35 mouse cellular contexts compared by ENCODE assay signal in the genomic region with DNA sequence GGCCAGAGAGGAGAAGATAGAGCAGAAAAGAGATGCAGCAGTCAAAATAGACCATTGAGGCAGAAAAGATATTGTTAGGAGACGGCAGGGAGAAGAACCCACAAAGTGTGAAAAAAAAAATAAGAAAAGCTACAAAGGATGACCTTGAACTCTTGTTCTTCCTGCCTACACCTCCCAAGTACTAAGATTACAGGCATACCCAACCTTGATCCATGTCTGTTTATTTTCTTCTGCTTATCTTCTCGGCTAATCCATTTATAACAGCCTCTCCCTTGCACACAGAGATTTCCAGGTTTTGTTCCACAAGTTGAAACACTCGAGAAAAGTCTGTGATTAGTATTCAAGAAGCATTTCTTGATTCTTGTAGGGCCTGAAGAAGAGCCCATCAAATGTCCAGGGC. TPM values are rescaled to one million over a fixed set of nuclear protein-coding genes. Genes with fewer than 3 reads are reported as not detected.
A peak's percentile ranks its signal among the peaks of the same experiment; 100 is the strongest.
DNase-seq lines count a peak whose midpoint lies in the region; ATAC-seq and TF ChIP-seq lines count a peak whose summit lies in the region.
"Had no signal": no experiment of that assay in that cellular context is flagged by ENCODE, and none has a peak within 500 bp of the region (broad histone marks: within the 10 kb centered on the region; RNA-seq: fewer than 3 reads in every experiment).

No protein-coding gene starts in this region.

- TF ChIP-seq CTCF in heart, postnatal 0 days (IDR thresholded peaks at IDR 0.05; ENCODE audit: low read depth), result no peak
- TF ChIP-seq CTCF in lung, embryonic 14.5 days (IDR thresholded peaks at IDR 0.05; ENCODE audit: low read depth), result no peak
- no peak for TF ChIP-seq CTCF in lung, postnatal 0 days (IDR thresholded peaks at IDR 0.05)
- no peak for TF ChIP-seq CTCF in cortical plate, adult 2 months (IDR thresholded peaks at IDR 0.05; ENCODE audit: extremely low read depth, insufficient read depth, low read length)
- TF ChIP-seq CTCF in small intestine, adult 2 months (IDR thresholded peaks at IDR 0.05; ENCODE audit: extremely low read depth, insufficient read length, insufficient replicate concordance, low read depth, low read length), result no peak

- intact Hi-C loops in heart, postnatal 14 days (cut with DNase I), result no loop called here

- WGBS in heart, postnatal 0 days, result 48% methylated on average over 3 of the region's 3 CpGs
- WGBS in lung, embryonic 14.5 days, result 19% methylated on average over 3 of the region's 3 CpGs
- WGBS in lung, postnatal 0 days, result 27% methylated on average over 3 of the region's 3 CpGs
- WGBS in small intestine, adult 2 months, result 10% methylated on average over 3 of the region's 3 CpGs

- no peak for TF ChIP-seq EP300 in heart, postnatal 0 days (IDR thresholded peaks at IDR 0.05; ENCODE audit: low read depth)
- no peak for TF ChIP-seq EP300 in lung, postnatal 0 days (IDR thresholded peaks at IDR 0.05)

- H3K4me3 ChIP-seq in heart, postnatal 0 days (ENCODE audit: low read depth, low read length), result no peak overlapping the region
- H3K4me3 ChIP-seq in lung, embryonic 14.5 days (ENCODE audit: low read depth, low read length), result no peak overlapping the region
- H3K4me3 ChIP-seq in lung, postnatal 0 days (ENCODE audit: low read depth, low read length), result no peak overlapping the region
- no peak overlapping the region for H3K4me3 ChIP-seq in cortical plate, adult 2 months (ENCODE audit: insufficient read depth, low read length)
- no peak overlapping the region for H3K4me3 ChIP-seq in small intestine, adult 2 months (ENCODE audit: low read depth, low read length)
- H3K4me3 ChIP-seq: embryonic facial prominence, embryonic 10.5 days; embryonic facial prominence, embryonic 15.5 days; forebrain, embryonic 12.5 days; heart, embryonic 12.5 days; limb, embryonic 13.5 days; liver, embryonic 13.5 days; midbrain, embryonic 12.5 days; neural tube, embryonic 13.5 days had no signal

- no peaks in the 10 kb centered on the region for H3K9me3 ChIP-seq in heart, postnatal 0 days (replicated peaks; ENCODE audit: control insufficient read depth, low read length)
- no peaks in the 10 kb centered on the region for H3K9me3 ChIP-seq in lung, embryonic 14.5 days (ENCODE audit: low read depth, low read length)
- H3K9me3 ChIP-seq in lung, postnatal 0 days (ENCODE audit: low read length), result no peaks in the 10 kb centered on the region
- H3K9me3 ChIP-seq: embryonic facial prominence, embryonic 10.5 days; embryonic facial prominence, embryonic 15.5 days; forebrain, embryonic 12.5 days; heart, embryonic 12.5 days; limb, embryonic 13.5 days; liver, embryonic 13.5 days; midbrain, embryonic 12.5 days; neural tube, embryonic 13.5 days had no signal

- H3K9ac ChIP-seq in heart, postnatal 0 days (replicated peaks; ENCODE audit: low read depth, low read length), result no peak overlapping the region
- H3K9ac ChIP-seq in lung, embryonic 14.5 days, result no peak overlapping the region
- H3K9ac ChIP-seq in lung, postnatal 0 days (replicated peaks; ENCODE audit: low read depth), result no peak overlapping the region
- H3K9ac ChIP-seq: embryonic facial prominence, embryonic 15.5 days; forebrain, embryonic 12.5 days; forebrain, postnatal 0 days; heart, embryonic 12.5 days; hindbrain, embryonic 14.5 days; limb, embryonic 13.5 days; liver, embryonic 13.5 days; midbrain, embryonic 12.5 days; neural tube, embryonic 13.5 days had no signal

- H3K4me1 ChIP-seq in heart, postnatal 0 days (ENCODE audit: control insufficient read depth, insufficient read depth), result 0 out of 2 replicates have a peak, but pooled peaks cover 17% of the 10 kb centered on the region
- no peaks in the 10 kb centered on the region for H3K4me1 ChIP-seq in lung, embryonic 14.5 days (ENCODE audit: insufficient read depth)
- no peaks in the 10 kb centered on the region for H3K4me1 ChIP-seq in lung, postnatal 0 days (ENCODE audit: insufficient read depth, low read depth, low read length)
- H3K4me1 ChIP-seq in cortical plate, adult 2 months (ENCODE audit: control insufficient read depth, insufficient read depth, low read length), result no peaks in the 10 kb centered on the region
- H3K4me1 ChIP-seq in small intestine, adult 2 months (ENCODE audit: control insufficient read depth, insufficient read depth, insufficient read length, low read length), result peaks cover 18% of the 10 kb centered on the region
- H3K4me1 ChIP-seq: embryonic facial prominence, embryonic 10.5 days; embryonic facial prominence, embryonic 15.5 days; forebrain, embryonic 12.5 days; limb, embryonic 13.5 days; liver, embryonic 13.5 days; midbrain, embryonic 12.5 days; neural tube, embryonic 13.5 days had no signal

- TF ChIP-seq POLR2A in cortical plate, adult 2 months (IDR thresholded peaks at IDR 0.05; ENCODE audit: extremely low read depth, insufficient read depth, low read length), result no peak
- no peak for TF ChIP-seq POLR2A in small intestine, adult 2 months (IDR thresholded peaks at IDR 0.05; ENCODE audit: low read depth, low read length)

- no peaks in the 10 kb centered on the region for H3K27me3 ChIP-seq in heart, postnatal 0 days (ENCODE audit: control insufficient read depth, insufficient read depth, low read length)
- no peaks in the 10 kb centered on the region for H3K27me3 ChIP-seq in lung, embryonic 14.5 days (ENCODE audit: insufficient read depth, low read length)
- no peaks in the 10 kb centered on the region for H3K27me3 ChIP-seq in lung, postnatal 0 days (replicated peaks; ENCODE audit: insufficient read depth, low read length)
- H3K27me3 ChIP-seq in small intestine, adult 2 months (ENCODE audit: control insufficient read depth, insufficient read depth, low read length), result no peaks in the 10 kb centered on the region
- H3K27me3 ChIP-seq: embryonic facial prominence, embryonic 15.5 days; forebrain, embryonic 12.5 days; heart, embryonic 12.5 days; limb, embryonic 13.5 days; midbrain, embryonic 12.5 days; neural tube, embryonic 13.5 days had no signal

- peak overlapping the region; percentile 84 for H3K27ac ChIP-seq in heart, postnatal 0 days (ENCODE audit: low read depth)
- peak overlapping the region; percentile 46; the same call in 1 of the 2 replicates for H3K27ac ChIP-seq in lung, embryonic 14.5 days (ENCODE audit: low read depth)
- no peak overlapping the region; the same call in 1 of the 2 replicates for H3K27ac ChIP-seq in lung, postnatal 0 days (ENCODE audit: low read length)
- peak overlapping the region; percentile 56; the same call in 1 of the 2 replicates for H3K27ac ChIP-seq in cortical plate, adult 2 months (ENCODE audit: insufficient read depth, low read length)
- peak overlapping the region; percentile 94 for H3K27ac ChIP-seq in small intestine, adult 2 months (ENCODE audit: insufficient read depth, low read depth, low read length)
- H3K27ac ChIP-seq: embryonic facial prominence, embryonic 10.5 days; embryonic facial prominence, embryonic 15.5 days; forebrain, embryonic 12.5 days; hindbrain, embryonic 14.5 days; limb, embryonic 13.5 days; liver, embryonic 13.5 days; midbrain, embryonic 12.5 days; neural tube, embryonic 13.5 days had no signal

- H3K4me2 ChIP-seq in heart, postnatal 0 days (ENCODE audit: low read depth, low read length), result no peak overlapping the region
- H3K4me2 ChIP-seq in lung, embryonic 14.5 days, result no peak overlapping the region
- no peak overlapping the region for H3K4me2 ChIP-seq in lung, postnatal 0 days (replicated peaks; ENCODE audit: low read depth, low read length)
- H3K4me2 ChIP-seq: embryonic facial prominence, embryonic 15.5 days; forebrain, embryonic 12.5 days; heart, embryonic 12.5 days; hindbrain, embryonic 14.5 days; limb, embryonic 13.5 days; liver, embryonic 13.5 days; midbrain, embryonic 12.5 days; neural tube, embryonic 13.5 days had no signal

- DNase-seq in heart, postnatal 0 days (ENCODE audit: low spot score), result no peak
- DNase-seq in heart, postnatal 14 days, result no peak
- DNase-seq in lung, embryonic 14.5 days, result no peak
- DNase-seq in lung, postnatal 0 days (ENCODE audit: low spot score), result no peak
- no peak for DNase-seq in thymus, postnatal 0 days (ENCODE audit: low spot score)
- DNase-seq: adrenal gland, postnatal 25 days; B cell, adult 2 months; cerebellum, adult 2 months; cerebellum, postnatal 14 days; forebrain, postnatal 0 days; gastrocnemius, postnatal 14 days; heart, adult 18-20 months; kidney, adult 9 months; kidney, postnatal 10 days; liver, embryonic 13.5 days; lung, adult 18-20 months; right cerebral cortex, postnatal 4 days; thymus, adult 2 months; thymus, postnatal 4 days had no signal

- ATAC-seq in heart, postnatal 0 days (ENCODE audit: insufficient read depth, low read depth), result no peak
- ATAC-seq in lung, embryonic 14.5 days (ENCODE audit: insufficient read depth), result no peak
- no peak for ATAC-seq in lung, postnatal 0 days
- ATAC-seq: forebrain, postnatal 0 days; inflammation-experienced regulatory T-cells, adult 6 months had no signal

- H3K36me3 ChIP-seq in heart, postnatal 0 days (replicated peaks; ENCODE audit: control insufficient read depth, insufficient read depth, low read length), result peaks cover 6% of the 10 kb centered on the region; the same call in 1 of the 2 replicates
- no peaks in the 10 kb centered on the region for H3K36me3 ChIP-seq in lung, embryonic 14.5 days (ENCODE audit: insufficient read depth)
- H3K36me3 ChIP-seq in lung, postnatal 0 days (ENCODE audit: insufficient read depth, low read length), result no peaks in the 10 kb centered on the region
- no peaks in the 10 kb centered on the region for H3K36me3 ChIP-seq in small intestine, adult 2 months (ENCODE audit: control insufficient read depth, insufficient read depth, low read length)
- H3K36me3 ChIP-seq: embryonic facial prominence, embryonic 10.5 days; embryonic facial prominence, embryonic 15.5 days; forebrain, embryonic 12.5 days; limb, embryonic 13.5 days; liver, embryonic 13.5 days; midbrain, embryonic 12.5 days; neural tube, embryonic 13.5 days had no signal

RNA-seq across cellular contexts. Expression of gene Mpz, which starts 19.4 kb away (rescaled TPM):
- 1.6 and 2.0 TPM in 2 replicates for total RNA-seq in heart, postnatal 0 days (2014; rRNA removed; ENCODE audit: low replicate concordance)
- polyA plus RNA-seq in heart, postnatal 0 days (2015; fragmentation: Nextera tagmentation; extraction: Ambion mirVana), result 0.05 and 0.49 TPM in 2 replicates
- 10 to 100 TPM in 1 of 2 experiments, not detected in 1; 18.9 TPM for total RNA-seq in heart, postnatal 14 days (2021)
- polyA plus RNA-seq in lung, embryonic 14.5 days (2014; fragmentation: Nextera tagmentation; extraction: Ambion mirVana), result 0.24 and 0.49 TPM in 2 replicates
- polyA plus RNA-seq in lung, postnatal 0 days (2015; fragmentation: Nextera tagmentation; extraction: Ambion mirVana), result 0.62 and 0.73 TPM in 2 replicates
- 0.13 and 0.19 TPM in 2 replicates for polyA plus RNA-seq in cortical plate, adult 2 months (2012; rRNA removed)
- polyA plus RNA-seq in small intestine, adult 2 months (2012; rRNA removed), result 0.28 and 0.66 TPM in 2 replicates
- 0.18 and 0.37 TPM in 2 replicates for polyA plus RNA-seq in thymus, postnatal 0 days (2015; fragmentation: Nextera tagmentation; extraction: Ambion mirVana)
- total RNA-seq: hematopoietic stem cell, adult 5-6 weeks; layer of hippocampus, postnatal 10 days; left cerebral cortex, postnatal 36 days; megakaryocyte, adult 5-6 weeks had no signal
- polyA plus RNA-seq: inflammation-experienced regulatory T-cells, adult 6 months; liver, embryonic 13.5 days had no signal

RNA-seq across cellular contexts. Expression of gene Sdhc, which starts 19.5 kb away (rescaled TPM):
- 875 and 891 TPM in 2 replicates for total RNA-seq in heart, postnatal 0 days (2014; rRNA removed; ENCODE audit: low replicate concordance)
- polyA plus RNA-seq in heart, postnatal 0 days (2015; fragmentation: Nextera tagmentation; extraction: Ambion mirVana), result 754 and 772 TPM in 2 replicates
- total RNA-seq in heart, postnatal 14 days (2021), result 1,000 to 10,000 TPM; 1,008 to 1,038 TPM
- 281 and 304 TPM in 2 replicates for polyA plus RNA-seq in lung, embryonic 14.5 days (2014; fragmentation: Nextera tagmentation; extraction: Ambion mirVana)
- 145 and 157 TPM in 2 replicates for polyA plus RNA-seq in lung, postnatal 0 days (2015; fragmentation: Nextera tagmentation; extraction: Ambion mirVana)
- polyA plus RNA-seq in cortical plate, adult 2 months (2012; rRNA removed), result 219 and 242 TPM in 2 replicates
- 120 and 226 TPM in 2 replicates for polyA plus RNA-seq in small intestine, adult 2 months (2012; rRNA removed)
- 158 and 201 TPM in 2 replicates for polyA plus RNA-seq in thymus, postnatal 0 days (2015; fragmentation: Nextera tagmentation; extraction: Ambion mirVana)

RNA-seq across cellular contexts. Expression of gene Pcp4l1, which starts 26.2 kb away (rescaled TPM):
- total RNA-seq in heart, postnatal 0 days (2014; rRNA removed; ENCODE audit: low replicate concordance), result 40.2 and 48.7 TPM in 2 replicates
- 161 and 164 TPM in 2 replicates for polyA plus RNA-seq in heart, postnatal 0 days (2015; fragmentation: Nextera tagmentation; extraction: Ambion mirVana)
- total RNA-seq in heart, postnatal 14 days (2021), result 100 to 1,000 TPM; 180 to 188 TPM
- polyA plus RNA-seq in lung, embryonic 14.5 days (2014; fragmentation: Nextera tagmentation; extraction: Ambion mirVana), result 5.7 and 6.0 TPM in 2 replicates
- polyA plus RNA-seq in lung, postnatal 0 days (2015; fragmentation: Nextera tagmentation; extraction: Ambion mirVana), result 3.3 and 4.4 TPM in 2 replicates
- polyA plus RNA-seq in cortical plate, adult 2 months (2012; rRNA removed), result 109 and 168 TPM in 2 replicates
- 10.9 and 13.9 TPM in 2 replicates for polyA plus RNA-seq in small intestine, adult 2 months (2012; rRNA removed)
- 2.3 and 2.7 TPM in 2 replicates for polyA plus RNA-seq in thymus, postnatal 0 days (2015; fragmentation: Nextera tagmentation; extraction: Ambion mirVana)
- polyA plus RNA-seq: inflammation-experienced regulatory T-cells, adult 6 months had no signal

RNA-seq across cellular contexts. Expression of gene Nr1i3, which starts 43.9 kb away (rescaled TPM):
- not detected in 2 replicates for total RNA-seq in heart, postnatal 0 days (2014; rRNA removed; ENCODE audit: low replicate concordance)
- 0.27 and 0.30 TPM in 2 replicates for polyA plus RNA-seq in heart, postnatal 0 days (2015; fragmentation: Nextera tagmentation; extraction: Ambion mirVana)
- total RNA-seq in heart, postnatal 14 days (2021), result under 1 TPM in 1 of 2 experiments, not detected in 1; 0.14 TPM
- polyA plus RNA-seq in lung, embryonic 14.5 days (2014; fragmentation: Nextera tagmentation; extraction: Ambion mirVana), result 0.13 and 0.23 TPM in 2 replicates
- polyA plus RNA-seq in lung, postnatal 0 days (2015; fragmentation: Nextera tagmentation; extraction: Ambion mirVana), result 0.07 and 0.08 TPM in 2 replicates
- polyA plus RNA-seq in cortical plate, adult 2 months (2012; rRNA removed), result 0.11 and 0.15 TPM in 2 replicates
- 18.5 and 28.9 TPM in 2 replicates for polyA plus RNA-seq in small intestine, adult 2 months (2012; rRNA removed)
- polyA plus RNA-seq in thymus, postnatal 0 days (2015; fragmentation: Nextera tagmentation; extraction: Ambion mirVana), result 0.14 and 0.17 TPM in 2 replicates
- total RNA-seq: adrenal gland, adult 18-20 months; adrenal gland, postnatal 25 days; forebrain, postnatal 0 days; gastrocnemius, postnatal 14 days; heart, adult 18-20 months; layer of hippocampus, postnatal 10 days had no signal

RNA-seq across cellular contexts. Expression of gene Tomm40l, which starts 52.4 kb away (rescaled TPM):
- total RNA-seq in heart, postnatal 0 days (2014; rRNA removed; ENCODE audit: low replicate concordance), result 82.0 and 97.7 TPM in 2 replicates
- 56.0 and 64.6 TPM in 2 replicates for polyA plus RNA-seq in heart, postnatal 0 days (2015; fragmentation: Nextera tagmentation; extraction: Ambion mirVana)
- total RNA-seq in heart, postnatal 14 days (2021), result 10 to 100 TPM; 86.2 to 92.8 TPM
- 33.7 and 37.9 TPM in 2 replicates for polyA plus RNA-seq in lung, embryonic 14.5 days (2014; fragmentation: Nextera tagmentation; extraction: Ambion mirVana)
- polyA plus RNA-seq in lung, postnatal 0 days (2015; fragmentation: Nextera tagmentation; extraction: Ambion mirVana), result 14.9 and 17.1 TPM in 2 replicates
- 82.2 and 94.6 TPM in 2 replicates for polyA plus RNA-seq in cortical plate, adult 2 months (2012; rRNA removed)
- polyA plus RNA-seq in small intestine, adult 2 months (2012; rRNA removed), result 17.0 and 21.2 TPM in 2 replicates
- polyA plus RNA-seq in thymus, postnatal 0 days (2015; fragmentation: Nextera tagmentation; extraction: Ambion mirVana), result 23.7 and 25.8 TPM in 2 replicates
